Mouse (Mus musculus) ovary, postnatal 14 days (tissue): ENCODE measurements at regions not wholly inside any gene's neighbourhood (a gene's known extent, or its start where the extent isn't known, plus 50 kb on each side); places are given as distances from the start of the nearest gene placed in this dataset.

ENCODE experiments used
- DNase-seq: peaks from one replicate; pipeline ENCODE4 v3.0.0; 2022; ENCODE audit warnings: low spot score

GRCm38 (mm10) chr13:53800978-53801377, 254.5 kb downstream of the Drd1 start:
- DNase-seq, result no peak

DNA sequence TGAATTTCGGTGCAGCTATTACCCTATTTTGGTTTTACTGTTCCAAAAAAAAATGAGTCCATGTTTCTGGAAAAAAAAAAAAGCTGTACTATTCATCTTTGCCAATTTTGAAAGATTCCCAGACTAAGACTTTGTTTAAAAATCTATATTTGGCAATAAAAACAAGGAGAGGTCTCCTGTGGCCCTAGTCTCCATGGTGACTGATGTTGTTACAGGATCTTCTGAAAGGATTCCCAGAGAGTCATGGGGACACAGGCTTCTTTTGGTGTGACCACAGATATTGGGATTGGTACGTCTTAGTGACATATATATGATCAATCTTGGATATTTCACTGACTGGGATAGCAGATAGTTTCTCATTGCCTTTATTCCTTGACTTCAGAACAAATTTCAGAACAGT, 266.7 kb downstream of the Drd1 start:
- DNase-seq, result no peak

- peak; percentile 75 for DNase-seq
Observed at GRCm38 (mm10) chr13:53783492-53783891, 272.0 kb downstream of the Drd1 start.

- peak; percentile 8 for DNase-seq
Observed at GRCm38 (mm10) chr13:53779150-53779549, 276.4 kb downstream of the Drd1 start.

DNA sequence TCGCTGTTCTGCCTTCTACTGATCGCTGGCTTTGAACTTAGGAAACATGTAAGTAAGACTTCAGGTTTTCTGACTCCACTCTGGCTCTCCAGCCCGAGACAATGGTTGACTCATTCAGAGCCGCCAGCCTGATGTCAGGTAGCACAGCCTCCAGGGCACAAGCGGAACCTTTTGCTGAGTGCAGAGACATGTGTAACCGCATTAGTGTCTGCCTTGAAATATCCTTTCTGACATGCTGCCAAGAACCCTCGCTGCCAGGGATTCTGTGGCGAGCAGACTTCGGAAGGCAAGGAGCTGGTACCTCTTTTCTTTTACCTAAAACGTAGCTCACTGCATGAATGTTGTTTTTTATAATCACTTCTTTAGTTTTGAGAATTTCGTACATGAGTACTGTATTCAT, 279.1 kb downstream of the Drd1 start:
- no peak for DNase-seq

GRCm38 (mm10) chr13:53775687-53776086, 279.8 kb downstream of the Drd1 start:
- DNase-seq, result peak; percentile 26

DNA sequence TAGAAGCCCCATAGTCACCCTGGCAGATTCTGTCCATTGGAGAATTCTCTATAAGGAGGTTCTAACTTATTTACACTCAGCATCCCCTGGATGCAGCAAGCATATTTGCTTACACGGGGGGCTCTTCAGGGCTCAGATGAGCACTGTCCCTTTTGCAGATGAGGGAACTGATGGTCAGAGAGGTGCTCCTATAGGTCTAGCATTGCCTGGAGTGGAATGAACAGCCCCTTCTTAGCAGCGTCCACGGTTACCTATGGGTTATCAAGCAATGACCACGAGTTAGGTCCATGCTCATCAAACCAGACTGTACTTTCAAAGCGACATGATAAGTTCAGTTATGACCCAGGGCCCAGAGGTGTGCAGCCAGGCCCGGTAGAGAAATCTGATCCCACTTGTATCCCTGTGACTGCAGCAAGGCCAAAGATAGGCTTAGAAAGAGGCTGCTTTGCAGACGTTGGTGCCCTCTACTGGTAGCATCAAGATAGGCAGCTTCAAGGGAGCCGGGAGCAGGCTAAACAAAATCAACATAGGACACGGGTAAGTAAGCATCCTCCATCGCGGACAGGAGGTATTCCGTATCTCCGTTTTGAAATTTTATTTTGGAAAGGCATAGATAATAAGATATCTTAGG, 290.8 kb downstream of the Drd1 start:
- peak; percentile 49 for DNase-seq

DNA sequence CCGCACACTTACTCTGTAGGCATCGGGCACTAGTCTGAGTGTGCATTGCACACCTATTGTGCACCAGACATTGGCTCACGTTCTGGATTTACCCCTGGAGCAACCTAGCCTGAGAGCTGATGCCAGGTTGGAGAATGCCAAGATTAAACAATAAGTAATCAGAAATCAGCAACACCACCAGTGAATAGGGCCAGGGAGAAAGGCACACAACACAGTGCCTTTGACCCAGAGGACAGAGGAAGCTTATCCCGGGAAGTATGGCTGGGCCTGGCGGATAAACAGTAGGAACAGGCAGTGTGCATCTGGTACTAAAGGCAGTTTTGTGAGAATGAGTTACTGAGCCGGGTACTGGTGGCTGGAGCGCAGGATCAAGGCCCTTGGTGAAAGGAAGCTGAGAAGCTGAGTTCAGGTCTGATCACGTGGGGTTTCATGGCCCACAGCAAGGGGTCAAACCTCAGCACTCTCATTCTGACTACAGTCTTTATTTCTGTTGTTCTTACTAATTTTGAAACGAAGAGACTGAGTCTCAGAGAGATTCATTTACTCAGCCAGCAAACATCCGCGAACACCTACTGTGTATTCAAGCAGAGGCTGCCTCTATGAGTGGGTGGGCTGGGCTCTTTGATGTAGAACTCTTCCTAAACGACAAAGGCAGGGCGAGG, 284.8 kb upstream of the Msx2 start:
- no peak for DNase-seq

- no peak for DNase-seq
Observed at GRCm38 (mm10) chr13:53756970-53757530, 284.2 kb upstream of the Msx2 start.

GRCm38 (mm10) chr13:53755046-53755615, 282.3 kb upstream of the Msx2 start:
- DNase-seq, result no peak

GRCm38 (mm10) chr13:53753049-53753448, 280.2 kb upstream of the Msx2 start:
- DNase-seq, result no peak

DNA sequence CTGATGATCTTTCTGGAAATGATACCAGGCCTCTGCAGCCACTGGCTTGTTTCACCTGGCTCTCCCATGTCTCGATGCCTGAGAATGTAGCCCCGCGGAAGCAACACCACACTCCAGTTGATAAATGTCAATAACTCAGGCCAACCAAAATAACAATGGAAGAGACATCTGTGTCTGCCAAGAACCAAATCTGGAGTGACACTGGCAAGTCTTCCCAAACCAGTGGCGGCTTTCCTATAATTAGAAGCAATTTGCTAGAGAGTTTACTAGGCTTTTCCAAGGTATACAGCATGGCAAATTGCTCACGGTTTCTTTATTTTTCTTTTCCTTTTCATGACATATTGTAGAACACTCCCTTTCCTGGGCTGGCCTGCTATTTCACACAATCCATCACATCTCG, 268.1 kb upstream of the Msx2 start:
- DNase-seq, result no peak

- DNase-seq, result no peak
Observed at GRCm38 (mm10) chr13:53739127-53739526, 266.3 kb upstream of the Msx2 start.

DNA sequence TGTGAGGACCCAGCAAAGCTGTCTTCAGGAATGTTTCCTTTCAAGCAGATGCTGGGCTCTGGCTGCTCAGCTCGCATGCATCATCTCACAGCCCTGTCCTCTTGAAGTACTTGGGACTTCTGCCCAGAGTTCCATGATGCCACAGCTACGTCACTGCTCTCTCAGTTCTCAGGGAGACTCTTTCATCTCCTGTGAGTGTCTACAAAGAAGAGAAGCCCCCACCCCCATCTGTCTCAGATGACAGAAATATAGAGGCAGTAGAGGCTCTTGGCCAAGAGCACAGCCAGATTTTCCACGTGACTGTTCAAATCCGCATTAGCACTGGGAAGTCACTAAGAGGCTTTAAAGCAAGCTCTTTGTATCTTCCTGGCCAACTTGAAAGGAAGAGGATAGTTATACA, 262.1 kb upstream of the Msx2 start:
- no peak for DNase-seq

GRCm38 (mm10) chr13:53730259-53730902, 257.5 kb upstream of the Msx2 start:
- DNase-seq, result no peak

DNA sequence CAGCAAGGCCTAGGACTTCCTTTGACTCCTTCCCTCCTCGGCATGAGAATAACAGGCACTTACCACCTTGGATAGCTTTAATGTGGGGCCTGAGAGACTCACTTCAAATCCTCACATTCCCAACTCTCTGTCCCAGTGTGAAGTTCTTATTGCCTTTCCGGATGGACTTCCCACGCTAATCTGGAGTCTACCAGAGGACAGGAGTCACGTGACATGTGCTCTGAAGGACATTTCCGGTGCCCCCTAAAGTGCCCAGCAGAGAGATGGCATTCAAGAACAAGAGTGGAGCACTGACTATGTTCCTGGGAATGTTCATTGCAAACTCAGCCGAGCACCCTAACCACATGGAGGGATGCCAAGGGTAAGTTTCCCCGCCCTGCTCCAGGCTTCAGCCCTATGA, 257.0 kb upstream of the Msx2 start:
- no peak for DNase-seq

- DNase-seq, result no peak
Observed at GRCm38 (mm10) chr13:53726031-53726430, 253.2 kb upstream of the Msx2 start.

DNA sequence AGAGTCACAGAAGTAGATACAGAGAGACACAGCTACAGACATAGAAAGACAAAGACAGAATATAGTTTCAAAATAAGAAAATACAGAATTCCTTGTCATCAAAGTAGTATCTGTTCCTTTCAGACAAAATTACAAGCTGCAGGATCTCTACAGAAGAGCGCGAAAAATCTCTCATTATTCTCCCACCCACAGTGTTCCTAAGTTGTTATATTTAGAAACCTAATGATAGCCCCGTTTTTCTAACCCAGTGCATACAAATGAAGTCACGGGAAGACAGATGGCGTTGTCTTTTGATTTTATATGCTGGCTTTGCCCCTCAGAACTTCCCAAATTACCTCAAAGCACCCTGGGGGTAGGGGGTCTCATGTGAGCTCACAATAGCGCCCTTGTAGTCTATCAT, 250.0 kb upstream of the Msx2 start:
- DNase-seq, result no peak

DNA sequence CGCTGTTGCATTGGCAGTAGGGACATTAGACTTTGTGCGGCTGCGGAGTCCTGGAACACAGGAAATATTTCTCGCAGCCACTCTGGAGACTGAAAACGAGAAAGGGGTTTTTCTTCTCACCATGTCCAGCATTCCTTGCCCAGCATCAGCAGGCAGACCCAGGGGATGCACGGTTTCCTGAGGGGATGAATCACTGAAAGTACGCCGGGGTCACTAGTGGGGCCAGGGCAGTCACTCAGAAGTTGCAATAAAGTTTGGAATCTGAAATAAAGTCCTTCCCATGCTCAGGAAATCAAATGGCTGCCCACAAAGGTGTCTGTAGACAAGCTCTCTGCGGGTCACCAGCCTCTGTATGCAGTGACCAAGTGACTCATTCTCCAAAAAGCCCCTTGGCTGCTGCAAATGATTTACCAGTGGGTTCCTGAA, 248.2 kb upstream of the Msx2 start:
- DNase-seq, result no peak

DNA sequence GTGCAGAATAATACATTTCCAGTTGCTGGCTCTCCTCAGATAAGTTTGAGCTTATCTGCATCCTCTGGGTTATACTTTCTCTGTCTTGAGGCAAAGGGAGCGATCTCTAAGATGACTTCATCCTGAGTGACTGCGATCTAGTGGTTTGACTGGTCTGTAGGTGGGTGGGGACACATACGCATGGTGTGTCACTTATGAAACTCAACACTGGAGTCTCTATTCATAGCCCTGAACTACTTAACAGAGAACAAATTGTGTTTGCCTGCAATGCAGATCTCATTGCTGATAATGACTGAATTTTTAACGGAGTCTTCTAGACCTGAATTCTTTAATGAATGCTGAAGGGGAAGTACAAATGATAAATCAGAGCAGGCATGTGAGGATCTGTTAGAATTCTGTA, 244.7 kb upstream of the Msx2 start:
- DNase-seq, result no peak

GRCm38 (mm10) chr13:53717086-53717485, 244.2 kb upstream of the Msx2 start:
- DNase-seq, result no peak

DNA sequence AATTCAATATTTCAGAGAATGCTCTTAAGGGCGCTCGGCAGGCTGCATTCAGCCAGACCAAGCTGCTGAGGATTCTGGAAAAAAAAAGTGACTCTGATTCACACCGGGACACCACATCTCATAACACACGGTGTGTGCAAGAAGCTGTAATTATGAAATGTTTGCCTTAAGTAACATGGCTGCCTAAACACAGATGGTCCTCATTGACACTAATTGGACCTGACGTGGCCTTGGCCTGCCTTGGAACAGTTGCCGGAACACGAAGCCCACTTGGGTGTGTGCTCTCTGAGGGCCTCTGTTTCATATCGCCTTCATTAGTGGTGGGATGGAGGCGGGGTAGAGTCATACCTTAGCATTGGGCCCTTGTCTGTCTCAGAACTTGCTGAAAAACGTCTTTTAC, 236.2 kb upstream of the Msx2 start:
- no peak for DNase-seq

GRCm38 (mm10) chr13:53707548-53707947, 234.7 kb upstream of the Msx2 start:
- DNase-seq, result no peak
